Mouse (Mus musculus) spleen, postnatal 4 days (tissue): Measurements from ENCODE around the gene Fat3.

Experiments used
- DNase-seq, 2 experiments: peaks; one replicate each; pipeline ENCODE4 v3.0.0; 2022; ENCODE audit warnings: low spot score in 2 of 2

Fat3 gene

DNA sequence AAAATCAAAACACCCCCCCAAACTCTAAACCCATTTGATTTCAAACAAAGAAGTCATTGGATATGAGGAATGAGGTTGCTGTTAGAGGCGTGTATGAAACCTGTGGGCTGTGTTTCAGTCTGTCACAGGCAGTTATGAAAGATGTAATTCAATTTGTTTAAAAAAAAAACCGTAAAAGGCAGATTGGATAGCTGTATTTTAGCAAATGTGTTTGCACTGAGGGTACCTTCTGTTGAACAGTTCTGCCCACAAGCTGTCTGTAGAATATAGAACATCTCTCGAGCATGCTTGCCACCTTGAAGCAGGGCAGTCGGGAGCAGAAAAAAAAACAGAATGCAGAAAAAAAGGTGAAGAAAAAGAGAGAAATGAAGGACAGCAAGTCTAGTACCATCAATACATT is 472.0 kb downstream of the Fat3 start:
- no peak for DNase-seq

DNA sequence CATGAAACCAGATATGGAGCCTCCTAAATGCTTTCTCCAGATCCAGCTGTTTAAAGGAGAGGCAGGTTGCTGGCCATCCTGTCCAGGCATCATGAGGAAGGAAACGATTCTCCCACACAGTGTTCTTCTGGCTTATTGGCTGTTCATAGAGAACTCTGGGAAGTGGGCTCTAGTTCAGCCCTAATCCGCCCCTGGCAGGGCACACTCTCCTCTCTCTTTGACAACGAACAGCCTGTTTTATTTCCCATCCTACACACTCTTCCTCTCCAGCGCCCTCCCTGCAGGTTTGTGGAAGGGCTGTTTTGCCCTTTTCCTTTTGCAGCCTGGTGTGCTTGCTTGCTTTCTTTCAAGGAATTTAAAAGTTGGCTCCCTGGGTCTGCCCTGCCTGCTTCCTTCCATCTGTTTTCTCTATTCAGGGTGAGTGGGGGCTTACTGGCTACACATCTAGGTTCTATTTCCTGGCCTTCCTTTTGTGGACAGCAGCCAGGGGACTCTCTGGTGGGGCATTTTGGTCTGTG is 472.6 kb downstream of the Fat3 start:
- DNase-seq, result no peak

DNA sequence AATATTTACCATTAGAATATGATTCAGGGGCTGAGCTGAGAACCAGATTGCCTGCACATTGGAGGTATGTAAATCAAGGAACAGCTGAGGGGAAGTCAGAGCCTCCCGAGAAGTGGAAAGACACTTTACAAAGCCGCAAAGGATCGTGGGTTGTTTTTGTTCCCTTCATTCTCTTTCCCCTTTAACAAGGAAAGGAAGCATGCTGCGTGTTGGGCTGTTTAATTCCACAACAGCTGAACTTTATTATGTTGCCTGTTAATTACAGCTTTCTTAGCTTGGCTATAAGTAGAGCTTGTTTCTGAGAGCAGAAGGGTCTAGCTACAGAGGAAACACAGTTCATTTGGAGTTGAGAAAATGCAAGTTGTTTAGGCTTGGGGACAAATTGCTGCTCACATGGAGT is 475.0 kb downstream of the Fat3 start:
- no peak for DNase-seq

DNA sequence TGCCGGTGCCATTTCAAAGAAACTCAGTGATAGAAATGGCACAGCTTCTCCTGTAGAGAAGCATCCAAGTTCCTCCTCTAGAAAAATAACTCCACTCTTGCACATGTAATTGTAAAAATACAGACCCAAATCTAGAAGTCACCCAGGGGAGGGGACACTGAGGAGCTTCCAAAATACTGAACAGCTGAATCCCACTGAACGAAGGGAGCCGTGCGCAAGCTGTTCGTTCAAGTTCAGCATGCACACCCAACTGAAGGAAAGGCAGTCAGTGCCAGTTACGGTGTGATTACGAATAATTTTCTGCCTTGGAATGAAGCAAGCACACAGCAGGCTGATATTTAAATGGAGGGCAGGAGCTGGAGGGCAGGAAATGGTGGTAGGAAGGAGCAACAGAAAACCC is 476.4 kb downstream of the Fat3 start:
- no peak for DNase-seq

DNA sequence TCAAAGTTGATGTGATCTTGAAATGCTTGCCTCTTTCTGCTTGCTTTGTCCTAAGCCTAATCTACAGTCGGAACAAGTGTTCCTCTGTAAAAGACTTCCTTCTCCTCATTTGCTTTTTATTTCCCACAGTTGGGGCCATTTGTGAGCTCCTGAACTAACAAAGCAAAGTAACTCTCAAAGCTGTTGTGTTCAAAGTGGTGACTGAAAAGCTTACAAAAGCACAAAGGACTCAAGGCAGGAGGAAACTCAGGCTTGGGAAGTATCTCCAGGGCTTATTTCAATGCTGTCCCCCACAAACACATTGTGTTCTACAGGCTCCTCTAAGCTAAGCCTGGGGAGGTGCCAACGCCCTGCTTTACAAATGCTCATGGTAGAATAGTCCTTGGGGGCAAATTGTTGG is 487.0 kb downstream of the Fat3 start:
- DNase-seq, result no peak

DNA sequence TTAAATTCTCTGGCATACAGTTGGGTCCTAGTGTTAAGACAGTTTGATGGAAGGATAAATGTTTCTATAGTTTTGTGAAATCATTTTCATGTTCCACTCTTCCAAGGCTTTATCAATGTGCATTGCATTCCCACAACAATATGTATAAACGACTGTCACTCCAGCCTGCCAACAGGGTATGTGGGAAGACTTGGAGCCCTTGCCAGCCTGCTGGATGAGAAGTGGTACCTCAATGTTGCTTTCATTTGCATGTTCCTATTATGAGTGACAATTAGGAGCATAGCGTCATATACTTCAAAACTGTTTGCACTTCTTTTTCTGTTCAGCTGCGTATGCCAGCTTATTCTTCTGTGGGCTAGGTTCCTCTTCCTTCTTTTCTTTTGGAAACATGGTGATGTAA is 489.7 kb downstream of the Fat3 start:
- no peak for DNase-seq

- DNase-seq, result no peak
Measured at GRCm38 (mm10) chr9:16007516-16007915, 493.6 kb downstream of the Fat3 start.

GRCm38 (mm10) chr9:16002991-16003390 is 498.1 kb downstream of the Fat3 start:
- DNase-seq, result no peak

GRCm38 (mm10) chr9:15994762-15995161 is 506.3 kb downstream of the Fat3 start:
- DNase-seq, result no peak

GRCm38 (mm10) chr9:15994177-15994576 is 506.9 kb downstream of the Fat3 start:
- no peak for DNase-seq

DNA sequence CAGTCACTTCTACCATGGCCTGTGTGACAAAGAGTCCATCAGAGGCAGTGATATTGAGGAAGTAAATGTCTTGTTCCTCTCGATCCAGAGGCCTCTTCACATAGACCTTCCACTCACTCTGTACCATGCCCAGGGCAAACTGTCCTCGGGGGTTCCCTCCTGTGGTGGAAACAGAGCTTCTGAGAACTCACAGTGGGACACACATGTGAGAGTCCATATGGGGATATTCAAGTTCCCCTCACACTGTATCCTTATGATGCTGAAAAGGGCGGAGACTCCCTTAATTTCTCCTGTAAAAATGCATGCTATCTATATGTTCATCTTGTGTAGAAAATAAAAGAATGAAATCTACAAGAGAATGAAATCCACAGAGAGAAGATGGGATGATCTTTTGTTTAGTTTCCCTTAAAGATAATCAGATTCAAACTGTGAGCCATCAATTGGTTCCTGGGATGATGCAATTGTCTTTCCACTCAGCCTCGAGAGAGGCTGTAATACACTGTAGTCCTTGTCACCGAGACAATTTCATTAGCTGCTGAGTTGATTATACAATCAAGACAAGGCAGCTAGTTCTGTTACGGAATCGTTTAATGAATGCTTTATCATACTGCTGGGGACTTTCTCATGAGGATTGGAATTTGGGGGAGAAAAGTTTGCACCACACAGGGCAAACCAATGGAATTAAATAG is 508.8 kb downstream of the Fat3 start:
- no peak for DNase-seq

GRCm38 (mm10) chr9:15978317-15978716 is 522.8 kb downstream of the Fat3 start:
- DNase-seq, result no peak

GRCm38 (mm10) chr9:15976959-15977663 is 524.0 kb downstream of the Fat3 start:
- DNase-seq, result no peak

- no peak for DNase-seq
Measured at GRCm38 (mm10) chr9:15975999-15976398, 525.1 kb downstream of the Fat3 start.

DNA sequence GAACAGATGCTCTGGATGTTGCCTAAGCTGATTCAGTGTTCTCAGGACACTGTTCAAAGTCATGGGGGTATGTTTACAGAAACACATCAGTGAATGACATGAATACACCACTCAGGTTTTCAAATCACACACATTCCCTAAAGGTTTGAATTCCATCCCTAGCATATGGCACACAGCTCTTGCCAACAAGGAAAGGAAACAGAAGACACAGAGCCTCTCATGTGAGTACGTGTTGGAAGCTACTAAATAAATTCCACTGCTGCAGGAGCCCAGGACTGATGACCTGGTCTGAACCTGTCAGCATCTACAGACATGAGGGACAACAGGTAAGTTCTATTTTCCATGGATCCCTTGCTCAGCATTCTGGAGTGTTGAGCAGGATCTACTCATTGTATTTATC is 528.9 kb downstream of the Fat3 start:
- DNase-seq, result no peak

GRCm38 (mm10) chr9:15971393-15971792 is 529.7 kb downstream of the Fat3 start:
- no peak for DNase-seq

GRCm38 (mm10) chr9:15964198-15964597 is 536.9 kb downstream of the Fat3 start:
- no peak for DNase-seq

DNA sequence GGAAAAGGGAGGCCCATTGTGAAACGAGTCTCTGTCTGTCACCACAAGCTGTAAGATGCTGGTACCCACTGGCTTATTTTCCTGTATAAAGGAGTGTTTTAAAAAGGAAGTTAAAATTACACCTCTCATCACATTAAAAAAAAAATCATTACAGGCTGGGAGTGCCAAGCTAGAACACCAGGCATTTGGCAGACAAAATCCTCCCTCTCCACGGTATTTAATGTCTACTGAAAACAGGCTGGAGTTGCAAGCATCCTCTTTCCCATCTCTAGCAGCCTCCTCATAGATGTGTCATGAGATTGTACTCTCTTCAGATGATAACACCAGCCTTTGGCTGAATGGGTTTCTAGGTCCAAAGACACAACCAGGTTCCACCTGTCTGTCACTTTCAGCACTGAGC is 538.2 kb downstream of the Fat3 start:
- DNase-seq, result no peak

DNA sequence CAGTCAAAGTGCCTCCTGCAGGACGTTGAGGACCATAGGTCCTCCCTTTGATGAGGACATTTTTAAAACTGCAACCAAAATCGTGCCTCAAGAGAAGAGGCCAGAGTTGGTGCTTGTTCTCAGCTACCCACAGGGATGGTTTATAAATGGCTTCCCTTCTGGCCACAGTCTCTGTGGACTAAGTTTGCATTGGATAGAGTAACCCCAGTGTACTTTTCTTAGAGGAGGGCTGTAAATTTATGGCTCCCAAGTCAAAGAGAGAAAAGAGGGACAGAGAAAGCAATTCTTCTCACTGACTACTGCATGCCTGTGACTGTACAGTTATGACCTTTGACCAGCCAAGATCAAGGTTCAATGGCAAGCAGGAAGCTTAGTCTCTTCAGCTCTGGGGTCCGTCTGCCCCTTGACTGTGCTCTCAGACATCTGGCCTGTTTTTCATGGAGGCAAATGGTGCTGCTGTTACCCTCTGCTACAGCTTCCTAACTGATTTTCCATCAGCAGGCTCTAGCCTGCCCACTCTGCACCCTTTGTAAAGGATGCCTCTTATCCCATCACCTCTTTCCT is 542.8 kb downstream of the Fat3 start:
- no peak for DNase-seq

- no peak for DNase-seq
Measured at GRCm38 (mm10) chr9:15957816-15958215, 543.3 kb downstream of the Fat3 start.

DNA sequence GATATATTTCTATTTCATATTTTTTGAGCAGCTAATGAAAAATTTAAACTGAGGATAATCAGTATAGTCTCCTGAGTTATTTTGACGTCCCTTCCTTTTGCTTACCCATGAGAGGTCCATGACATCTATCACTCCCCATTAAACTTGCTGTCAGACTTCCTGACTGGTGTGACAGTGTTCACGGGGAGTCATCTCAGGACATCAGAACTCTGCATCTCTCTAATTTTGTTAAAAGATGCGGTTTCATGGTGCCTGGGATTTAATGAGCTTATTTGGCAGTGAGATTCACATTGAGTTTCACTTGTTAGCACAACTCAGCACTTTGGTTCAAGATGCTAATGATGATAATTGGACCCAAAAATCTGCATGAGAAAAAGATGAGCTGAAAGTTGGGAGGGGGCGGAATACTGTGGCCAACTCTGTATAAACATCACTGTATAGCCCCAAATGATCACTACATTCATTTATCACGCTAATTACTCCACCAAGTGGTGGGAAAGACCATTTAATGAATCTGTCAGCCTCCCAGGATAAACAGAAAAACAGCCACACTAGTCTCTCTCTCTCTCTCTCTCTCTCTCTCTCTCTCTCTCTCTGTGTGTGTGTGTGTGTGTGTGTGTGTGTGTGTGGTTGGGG is 545.8 kb downstream of the Fat3 start:
- DNase-seq, result no peak

- DNase-seq, result no peak
Measured at GRCm38 (mm10) chr9:15954338-15954704, 546.8 kb downstream of the Fat3 start.
